Mouse (Mus musculus) kidney, postnatal 36 days (tissue): ENCODE measurements around the gene Erbb3.
A peak's percentile ranks its signal among the peaks of the same experiment; 100 is the strongest.
"Not testable (repeated sequence)": the region's sequence is repeated elsewhere in the genome, so short reads cannot be mapped to it uniquely, and the experiment has no call there.

ENCODE experiments used
- DNase-seq, 2 experiments: peaks; one replicate each; pipeline ENCODE4 v3.0.0; 2021 to 2022; ENCODE audit warnings: mixed read lengths in 2 of 2

Gene Erbb3

DNA sequence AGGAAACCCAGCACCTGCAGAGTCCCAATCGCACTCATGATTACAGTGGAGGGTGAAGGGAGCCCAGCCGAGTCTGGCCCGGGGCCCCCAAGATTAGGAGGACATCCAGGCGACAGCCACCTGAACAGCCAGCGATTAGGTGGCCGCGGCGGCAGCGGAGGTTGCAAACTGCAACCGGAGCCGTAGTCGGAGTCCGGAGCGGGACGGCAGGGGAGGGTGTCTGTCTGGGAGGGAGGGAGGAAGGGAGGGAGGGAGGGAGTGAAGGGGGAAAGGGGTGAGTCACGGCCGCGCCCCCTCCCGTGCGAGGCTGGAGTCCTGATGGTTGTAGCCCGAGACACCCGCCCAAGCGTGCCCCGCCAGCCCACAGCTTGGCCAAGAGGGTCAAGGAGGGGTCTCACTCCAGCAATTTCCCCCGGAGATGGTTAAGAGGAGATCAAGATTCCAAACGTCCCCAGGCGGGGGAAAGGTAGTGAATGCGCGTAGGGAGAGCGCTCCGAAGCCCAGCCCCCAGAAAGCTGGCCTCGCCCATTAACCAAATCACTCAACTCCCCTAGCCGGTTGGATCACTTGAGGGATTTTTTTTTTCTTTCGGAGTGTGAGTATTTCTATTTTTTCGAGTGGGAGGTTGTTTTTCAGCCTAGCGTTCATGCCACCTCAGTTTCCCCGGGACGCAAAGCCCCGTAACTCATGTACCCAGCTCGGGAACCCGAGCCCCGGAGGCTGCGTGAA lies at the start of gene Erbb3:
Gene Erbb3 (minus strand): TSS at position 189 of the 729 bp plus-strand sequence.
- peak; percentile 80 to 85 for DNase-seq

DNA sequence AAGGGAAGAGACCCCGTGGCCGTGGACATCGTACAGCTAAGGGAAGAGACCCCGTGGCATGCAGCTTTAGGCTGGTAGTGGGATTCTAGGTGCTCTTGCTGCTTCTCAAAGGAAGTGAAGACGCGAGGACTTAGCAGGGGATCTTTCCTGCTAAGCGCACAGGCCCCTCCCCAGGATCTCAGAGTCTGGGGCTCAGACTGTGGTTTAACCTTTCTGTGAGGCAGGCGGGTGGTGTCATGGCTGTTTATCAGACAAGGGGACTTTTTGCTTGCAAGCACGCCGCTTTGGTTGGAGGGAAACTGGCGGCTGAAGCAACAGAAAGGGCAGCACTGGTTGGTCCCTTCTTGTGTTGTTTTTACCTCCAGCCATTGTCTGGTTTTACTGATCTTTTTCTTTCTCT lies 47.6 kb upstream of the Erbb3 start:
- DNase-seq, result no peak

DNA sequence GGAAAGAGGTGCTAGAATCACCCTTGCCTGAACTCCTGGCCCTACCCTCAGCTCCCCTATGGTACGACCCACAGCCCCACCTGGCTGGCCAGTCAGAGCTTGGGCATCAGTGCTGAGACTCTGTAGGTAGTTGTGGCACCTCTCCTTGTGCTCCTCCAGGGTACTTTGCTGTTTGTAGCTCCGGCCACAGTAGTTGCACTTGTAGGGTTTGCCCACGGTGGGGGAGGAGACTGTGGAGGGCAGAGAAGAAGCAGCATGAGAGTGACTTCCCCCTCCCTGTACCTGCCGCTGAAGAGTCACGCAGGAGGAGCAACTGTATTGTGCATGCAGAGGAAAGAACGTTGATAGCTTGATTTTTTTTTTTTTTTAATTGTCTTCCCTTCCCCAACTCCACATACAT lies 47.1 kb upstream of the Erbb3 start:
- DNase-seq, result no peak

DNA sequence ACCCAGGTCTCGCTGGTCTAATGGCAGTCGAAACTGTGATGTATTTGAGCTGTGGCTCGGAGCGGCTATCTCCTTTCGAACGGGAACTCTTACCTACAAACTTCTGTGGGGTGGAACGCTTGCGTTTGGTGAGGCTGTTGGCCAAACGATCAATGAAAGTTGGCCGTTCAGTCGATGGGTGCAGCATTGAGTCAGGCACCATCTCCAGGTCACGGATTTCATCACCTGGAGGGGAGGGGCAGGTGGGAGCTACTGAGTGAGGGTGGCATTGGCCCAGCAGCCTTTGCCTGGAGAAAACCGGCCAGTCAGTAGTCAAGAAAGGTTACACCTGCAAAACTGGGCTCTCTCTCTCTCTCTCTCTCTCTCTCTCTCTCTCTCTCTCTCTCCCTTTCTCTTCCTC lies 46.2 kb upstream of the Erbb3 start:
- no peak for DNase-seq

DNA sequence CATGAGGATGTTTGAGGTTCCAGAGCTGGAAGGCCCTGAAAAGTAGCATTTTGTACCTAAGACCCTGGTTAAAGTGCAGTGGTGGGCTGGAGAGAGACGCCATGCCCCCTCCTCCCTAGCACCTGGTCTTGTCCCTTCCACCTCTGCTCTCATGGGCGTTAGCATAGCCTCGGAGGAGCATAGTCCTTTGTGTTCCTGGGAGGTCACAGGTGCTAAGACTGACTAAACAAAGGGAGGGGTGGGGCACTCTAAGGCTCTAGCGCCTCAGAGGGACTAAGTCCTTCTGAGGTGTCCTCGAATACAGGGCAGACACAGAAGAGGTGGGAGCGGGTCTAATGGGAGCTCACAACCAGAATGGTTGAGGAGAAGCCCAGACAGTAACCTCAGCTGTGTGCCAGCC lies 42.1 kb upstream of the Erbb3 start:
- DNase-seq, result no peak

DNA sequence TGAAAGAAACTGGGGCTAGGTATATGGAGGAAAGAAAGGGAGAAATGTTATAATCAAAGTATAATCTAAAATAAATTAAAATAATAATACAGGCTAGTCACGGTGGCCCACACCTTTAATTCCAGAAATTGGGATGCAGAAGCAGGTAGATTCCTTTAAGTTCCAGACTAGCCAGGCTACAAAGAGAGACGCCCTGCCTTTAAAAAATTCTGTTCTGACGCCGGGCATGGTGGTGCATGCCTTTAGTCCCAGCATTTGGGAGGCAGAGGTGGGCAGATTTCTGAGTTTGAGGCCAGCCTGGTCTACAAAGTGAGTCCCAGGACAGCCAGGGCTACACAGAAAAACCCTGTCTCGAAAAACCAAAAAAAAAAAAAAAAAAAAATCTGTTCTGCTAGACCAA lies 40.9 kb upstream of the Erbb3 start:
- not testable (repeated sequence) for DNase-seq

DNA sequence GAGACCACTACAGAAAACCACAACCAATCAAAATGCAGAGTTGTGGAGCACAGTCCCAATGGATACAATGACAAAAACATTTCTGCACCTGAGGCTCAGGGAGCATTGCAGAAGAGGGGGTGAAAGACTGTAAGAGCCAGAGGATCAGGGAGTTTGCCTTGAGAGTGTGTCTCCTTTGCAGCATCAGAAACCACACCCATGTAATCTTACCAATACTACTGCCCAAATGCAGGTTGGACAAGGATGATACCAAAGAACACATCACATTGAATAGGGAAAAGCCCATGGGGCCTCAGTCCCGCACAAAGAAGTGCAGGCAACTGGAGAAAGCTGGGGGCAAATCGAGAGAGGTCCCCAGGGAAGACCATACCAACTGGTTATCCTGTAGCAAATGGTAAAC lies 40.3 kb upstream of the Erbb3 start:
- DNase-seq, result no peak

DNA sequence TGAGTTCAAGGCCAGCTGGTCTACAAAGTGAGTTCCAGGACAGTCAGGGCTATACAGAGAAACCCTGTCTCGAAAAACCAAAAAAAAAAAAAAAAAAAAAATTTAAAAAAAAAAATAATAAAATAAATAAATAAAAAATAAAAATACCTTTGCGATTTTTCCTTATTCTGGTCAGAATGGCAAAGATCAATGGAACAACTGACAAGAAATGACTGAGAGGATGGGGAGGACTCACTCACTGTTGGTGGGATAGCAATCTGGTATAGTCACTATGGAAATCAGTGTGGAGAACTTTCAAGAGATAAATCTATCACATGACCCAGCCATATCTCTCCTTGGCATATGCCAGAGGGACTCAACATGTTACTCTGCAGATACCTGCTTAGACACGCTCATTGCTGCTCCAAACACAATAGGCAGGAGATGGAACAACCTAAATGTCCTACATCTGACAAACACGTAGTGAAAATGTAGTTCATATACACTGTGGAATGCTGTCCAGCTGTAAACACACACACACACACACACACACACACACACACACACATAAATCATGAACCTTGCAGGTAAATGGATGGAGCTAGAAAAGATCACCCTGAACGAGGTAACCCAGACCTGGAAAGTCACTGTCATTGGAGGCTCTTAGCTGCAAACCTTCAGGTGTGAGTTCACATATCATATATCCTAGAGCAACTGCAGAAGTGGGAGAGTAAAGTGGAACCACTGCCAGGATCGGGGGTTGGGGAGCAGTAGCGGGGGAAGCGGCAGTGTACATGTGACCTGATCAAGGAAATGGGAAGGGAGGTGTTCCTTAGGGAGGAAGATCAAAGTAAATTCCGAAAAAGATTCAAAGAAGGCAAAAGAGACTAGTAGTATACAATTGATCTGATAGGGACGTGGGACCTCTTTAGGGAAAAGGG lies 38.2 kb upstream of the Erbb3 start:
- DNase-seq, result no peak

DNA sequence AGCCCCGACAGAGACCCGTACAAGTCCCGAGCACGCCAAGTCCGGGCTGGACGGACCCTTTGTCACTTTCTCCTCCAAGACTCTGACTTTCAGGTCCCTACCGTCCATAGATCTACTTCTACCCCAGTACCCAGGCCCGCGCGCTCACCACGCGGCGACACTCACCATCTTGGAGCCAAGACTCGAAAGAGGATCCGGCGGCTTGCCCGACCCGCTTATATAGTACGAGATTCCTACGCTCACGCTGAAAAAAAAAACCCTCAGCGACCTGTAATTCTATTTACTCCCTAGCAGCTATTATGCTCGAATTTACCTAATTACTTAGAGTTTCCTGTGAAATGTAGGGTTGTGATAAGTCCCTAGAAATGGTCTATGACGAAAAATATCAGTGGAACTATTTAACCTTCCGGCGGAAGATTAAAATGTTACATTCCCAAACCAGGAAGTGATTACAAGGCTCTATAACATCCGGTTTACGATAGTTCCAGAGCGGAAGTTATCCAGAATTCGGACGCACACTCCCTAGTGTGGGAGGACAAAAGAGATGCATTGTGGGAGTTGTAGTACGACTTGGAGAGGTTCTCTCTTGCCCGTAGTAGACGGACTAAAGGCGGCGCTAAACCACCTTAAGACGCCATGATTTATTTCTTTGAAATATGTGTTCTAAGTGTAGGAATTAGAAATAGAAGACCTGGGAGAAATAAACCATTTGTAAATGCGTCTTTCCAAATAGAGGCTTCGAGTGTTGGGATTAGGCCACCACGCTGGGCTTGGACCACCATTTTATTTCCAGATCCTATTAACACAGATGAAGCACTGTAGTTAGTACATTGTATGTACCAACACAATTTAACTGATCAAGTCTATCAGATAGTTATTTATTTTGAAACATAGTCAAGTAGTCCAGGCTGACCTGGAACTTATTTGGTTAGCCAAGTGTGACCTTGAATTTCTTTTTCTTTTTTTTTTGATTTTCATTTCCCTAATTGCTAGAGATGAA lies 37.2 kb upstream of the Erbb3 start, which contains the start of gene Rps26:
Gene Rps26 (minus strand): TSS at position 437 of the 1,000 bp plus-strand sequence.
- peak; percentile 88 to 97 for DNase-seq

DNA sequence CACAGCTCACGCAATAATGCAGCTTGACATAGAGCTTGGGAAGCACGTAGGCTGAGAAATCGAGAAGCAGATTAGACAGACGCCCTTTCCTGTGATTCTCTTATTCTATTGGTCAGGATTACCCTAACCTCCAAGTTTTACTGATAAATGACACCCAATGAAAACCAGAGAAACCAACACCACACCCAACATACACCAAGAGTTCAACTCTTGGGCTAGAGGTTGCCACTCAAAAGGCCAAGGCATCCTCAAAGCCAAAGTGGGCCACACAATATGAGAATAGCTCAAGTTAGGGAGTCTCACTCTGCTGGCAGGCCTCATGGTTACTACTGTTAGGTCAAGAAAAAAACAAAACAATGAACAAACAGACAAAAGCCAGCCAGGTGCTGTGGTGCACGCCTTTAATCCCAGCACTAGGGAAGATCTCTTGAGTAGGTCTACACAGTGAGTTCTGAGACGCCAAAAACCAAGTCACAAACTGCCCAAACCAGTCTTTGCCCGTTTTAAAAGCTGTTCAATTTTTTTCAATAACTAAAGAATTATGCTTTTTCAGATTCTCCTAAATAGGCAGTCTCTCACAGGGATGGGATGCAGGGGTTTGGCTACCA lies 35.9 kb upstream of the Erbb3 start:
- DNase-seq, result no peak

DNA sequence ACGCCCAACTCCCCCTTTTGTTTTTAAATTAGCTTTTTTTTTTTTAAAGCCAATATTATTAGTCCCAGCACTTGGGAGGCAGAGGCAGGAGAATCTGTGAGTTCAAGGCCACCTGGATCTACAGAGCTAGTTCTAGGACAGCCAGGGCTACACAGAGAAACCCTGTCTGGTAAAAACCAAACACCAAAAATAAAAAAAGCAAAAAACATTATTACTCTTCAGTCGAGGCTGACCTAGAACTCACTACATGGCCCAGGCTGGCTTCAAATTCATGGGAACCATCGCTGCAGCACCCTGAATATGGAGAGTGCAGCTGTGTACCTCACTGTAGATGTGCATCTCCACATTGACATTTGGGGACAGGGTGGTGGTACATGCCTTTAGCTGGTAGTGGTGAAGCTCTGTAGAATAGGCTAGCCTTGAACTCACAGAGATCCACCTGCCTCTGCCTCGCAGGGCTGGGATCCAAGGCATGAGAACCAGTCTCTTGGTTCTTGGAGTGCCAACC lies 33.7 kb upstream of the Erbb3 start:
- DNase-seq, result not testable (repeated sequence)

DNA sequence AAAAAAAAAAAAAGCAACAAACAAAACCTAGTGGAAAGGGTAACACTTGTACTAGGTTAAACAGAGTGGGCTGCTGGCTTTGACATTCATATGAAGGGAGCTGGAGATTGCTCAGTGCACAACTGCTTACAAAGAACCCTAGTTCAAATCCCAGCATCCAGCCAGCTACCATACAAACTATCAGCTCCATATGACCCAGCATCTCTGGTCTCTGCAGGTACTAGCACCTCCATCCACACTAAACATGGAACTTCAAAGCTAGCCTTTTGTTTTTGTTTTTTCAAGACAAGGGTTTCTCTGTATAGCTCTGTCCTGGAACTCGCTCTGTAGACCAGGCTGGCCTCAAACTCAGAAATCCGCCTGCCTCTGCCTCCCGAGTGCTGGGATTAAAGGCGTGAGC lies 33.2 kb upstream of the Erbb3 start:
- DNase-seq, result no peak

DNA sequence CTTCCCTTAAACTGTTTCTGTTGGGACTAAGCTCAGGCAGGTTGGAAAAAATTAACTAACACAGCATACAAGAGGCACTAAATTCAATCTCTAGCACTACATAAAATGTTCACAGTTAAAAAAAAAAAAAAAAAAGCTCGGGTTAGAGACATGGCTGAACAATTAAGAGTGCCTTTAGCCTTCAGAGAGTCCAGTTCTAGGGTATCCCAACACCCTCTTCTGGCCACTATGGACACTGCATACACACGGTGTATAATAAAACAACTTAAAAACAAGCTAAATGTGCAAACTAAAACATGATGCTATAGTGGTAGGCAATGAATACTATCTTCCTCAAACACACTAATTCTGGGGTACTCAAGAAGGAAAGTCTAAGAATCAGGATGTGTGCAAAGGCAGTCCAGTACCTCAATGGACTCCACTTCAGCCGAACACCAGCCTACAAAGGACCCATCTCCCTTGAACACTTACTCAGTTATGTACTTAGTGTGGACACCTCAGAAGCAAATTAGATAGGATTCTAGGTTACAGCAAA lies 32.6 kb upstream of the Erbb3 start:
- DNase-seq, result no peak

DNA sequence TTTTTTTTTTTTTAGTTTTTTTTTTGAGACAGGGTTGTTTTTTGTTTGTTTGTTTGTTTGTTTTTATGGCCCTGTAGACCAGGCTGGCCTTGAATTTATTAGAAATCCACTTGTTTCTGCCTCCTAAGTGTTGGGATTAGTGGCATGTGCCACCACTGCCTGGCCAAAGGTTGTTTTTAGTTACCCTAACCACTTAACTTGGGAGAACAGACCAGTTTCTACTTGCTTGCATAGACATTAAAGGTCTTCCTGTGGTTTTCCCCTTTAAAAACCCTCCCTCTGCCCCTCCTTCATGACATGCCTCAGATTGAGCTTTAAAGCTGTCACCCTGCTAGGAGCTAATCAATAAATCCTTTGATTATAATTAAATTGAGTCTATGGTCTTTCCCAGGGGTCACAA lies 30.8 kb upstream of the Erbb3 start:
- no peak for DNase-seq

DNA sequence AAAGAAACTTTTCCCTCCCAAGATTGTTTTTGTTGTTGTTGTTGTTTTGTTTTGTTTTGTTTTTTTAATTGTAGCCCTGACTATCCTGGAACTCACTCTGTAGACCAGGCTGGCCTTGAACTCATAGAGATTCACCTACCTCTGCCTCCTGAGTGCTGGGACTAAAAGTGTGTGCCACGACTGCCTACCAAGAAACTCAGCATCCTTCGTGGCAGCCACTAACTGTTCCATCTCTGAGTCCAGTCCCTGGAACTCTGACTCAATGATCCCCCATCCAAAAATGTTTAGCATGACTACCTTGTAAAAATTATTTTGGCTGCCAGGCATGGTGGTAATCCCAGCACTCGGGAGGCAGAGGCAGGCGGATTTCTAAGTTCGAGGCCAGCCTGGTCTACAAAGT lies 29.7 kb upstream of the Erbb3 start:
- DNase-seq, result not testable (repeated sequence)

DNA sequence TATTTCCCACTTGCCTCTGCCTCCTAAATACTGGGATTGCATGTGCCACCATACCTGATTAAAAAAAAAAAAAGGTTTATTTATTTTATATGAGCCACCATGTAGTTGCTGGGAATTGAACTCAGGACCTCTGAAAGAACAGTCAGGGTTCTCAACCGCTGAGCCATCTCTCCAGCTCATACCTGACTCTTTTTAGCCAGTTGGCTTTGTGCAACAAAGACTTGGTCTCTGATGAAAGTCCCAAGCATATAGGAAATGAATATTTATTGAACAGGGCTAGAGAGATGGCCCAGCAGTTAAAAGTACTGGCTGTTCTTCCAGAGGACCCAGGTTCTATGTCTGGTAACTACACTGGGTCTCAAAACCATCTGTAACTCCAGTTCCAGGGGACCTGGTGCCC lies 29.1 kb upstream of the Erbb3 start:
- DNase-seq, result no peak

DNA sequence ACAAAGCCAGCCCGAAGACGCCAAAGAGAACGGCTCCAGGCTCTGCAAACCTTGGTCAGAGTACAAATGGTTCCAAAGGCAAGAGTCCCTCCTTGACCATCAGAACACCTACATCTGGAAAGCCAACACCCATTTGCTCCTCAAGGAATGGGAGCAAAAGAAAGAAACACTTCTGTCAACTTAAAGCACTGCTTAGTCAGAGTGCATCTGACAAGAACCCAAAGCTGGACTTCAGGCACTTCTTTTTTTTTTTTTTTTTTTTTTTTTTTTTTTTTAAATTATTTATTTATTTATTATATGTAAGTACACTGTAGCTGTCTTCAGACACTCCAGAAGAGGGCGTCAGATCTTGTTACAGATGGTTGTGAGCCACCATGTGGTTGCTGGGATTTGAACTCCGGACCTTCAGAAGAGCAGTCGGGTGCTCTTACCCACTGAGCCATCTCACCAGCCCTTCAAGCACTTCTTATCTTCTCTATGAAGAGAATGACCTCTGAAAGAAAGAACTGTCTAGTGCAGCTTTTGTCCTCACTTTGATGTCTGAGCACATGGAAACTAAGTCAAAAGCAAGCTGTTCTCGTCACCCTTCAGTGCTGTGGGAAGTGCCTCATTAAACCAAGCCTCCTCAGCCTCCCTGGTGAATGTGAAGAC lies 26.5 kb upstream of the Erbb3 start:
- not testable (repeated sequence) for DNase-seq

DNA sequence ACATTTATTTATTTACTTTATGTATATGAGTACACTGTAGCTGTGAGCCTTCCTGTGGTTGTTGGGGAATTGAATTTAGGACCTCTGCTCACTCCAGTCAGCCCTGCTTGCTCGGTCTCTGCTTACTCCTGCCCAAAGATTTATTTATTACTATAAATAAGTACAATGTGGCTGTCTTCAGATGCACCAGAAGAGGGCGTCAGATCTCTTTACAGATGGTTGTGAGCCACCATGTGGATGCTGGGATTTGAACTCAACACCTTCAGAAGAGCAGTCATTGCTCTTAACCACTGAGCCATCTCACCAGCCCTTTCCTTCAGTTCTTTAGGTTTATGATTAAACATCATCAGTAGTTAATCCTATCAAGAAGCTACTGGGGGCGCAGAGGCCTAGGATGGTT lies 25.5 kb upstream of the Erbb3 start:
- DNase-seq, result no peak

DNA sequence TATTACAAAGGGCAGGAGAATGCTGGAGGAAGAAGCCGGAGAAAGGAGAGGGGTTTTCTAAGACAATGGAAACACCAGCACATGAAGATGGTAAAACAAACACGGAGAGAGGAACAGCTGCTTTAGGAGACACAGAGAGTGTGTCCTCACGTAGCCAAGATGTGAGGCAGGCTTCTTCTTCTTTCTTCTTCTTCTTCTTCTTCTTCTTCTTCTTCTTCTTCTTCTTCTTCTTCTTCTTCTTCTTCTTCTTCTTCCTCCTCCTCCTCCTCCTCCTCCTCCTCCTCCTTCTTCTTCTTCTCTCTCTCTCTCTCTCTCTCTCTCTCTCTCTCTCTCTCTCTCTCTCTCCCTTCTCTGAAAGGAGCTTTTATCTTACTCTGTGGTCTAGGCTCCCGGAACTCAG lies 24.4 kb upstream of the Erbb3 start:
- DNase-seq, result not testable (repeated sequence)

DNA sequence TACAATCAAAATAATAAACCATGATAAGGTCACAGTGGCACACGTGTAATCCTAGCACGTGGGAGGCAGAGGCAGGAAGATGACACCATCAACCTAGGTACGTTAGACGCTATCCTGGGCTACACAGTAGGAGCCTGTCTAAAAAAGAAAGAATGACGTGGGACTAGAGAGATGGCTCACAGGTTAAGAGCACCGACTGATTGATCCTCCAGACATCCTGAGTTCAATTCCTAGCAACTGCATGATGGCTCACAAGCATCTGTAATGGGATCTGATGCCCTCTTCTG lies 23.6 kb upstream of the Erbb3 start:
- DNase-seq, result no peak

DNA sequence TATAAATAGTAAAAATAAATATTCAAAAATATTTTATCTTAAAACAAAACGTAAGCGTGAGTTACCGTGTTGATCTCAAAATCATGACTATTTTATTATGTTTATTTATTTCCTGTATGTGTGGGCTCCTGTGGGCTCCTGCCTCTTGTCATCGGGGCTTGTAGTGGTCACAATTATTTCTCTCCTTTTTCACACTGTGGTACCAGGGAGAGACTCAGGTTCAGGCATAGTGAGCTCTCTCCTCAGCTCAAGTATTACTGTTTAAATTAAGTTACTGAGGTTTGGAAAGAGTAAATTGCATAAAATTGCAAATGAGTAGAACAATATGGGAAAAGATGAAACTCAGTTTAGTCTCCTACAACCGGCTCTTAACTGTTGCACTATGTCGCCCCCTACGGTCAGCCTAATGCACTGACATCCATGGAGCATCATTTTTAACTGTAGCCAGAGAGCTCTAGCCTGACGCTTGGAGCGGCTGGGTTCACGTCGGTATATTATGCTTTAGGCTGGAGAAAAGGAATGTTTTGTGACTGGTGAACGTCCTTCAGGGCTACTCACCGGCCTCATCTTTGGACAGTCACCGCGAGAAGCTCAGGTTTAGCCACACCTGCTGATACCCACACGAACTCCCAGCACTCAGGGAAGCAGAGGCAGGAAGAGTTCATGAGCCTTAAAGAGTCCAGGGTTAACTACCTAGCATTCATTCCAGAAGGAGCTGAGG lies 23.1 kb upstream of the Erbb3 start:
- peak; percentile 75 to 89 for DNase-seq
